Mouse (Mus musculus) gastrocnemius, postnatal 4 days (tissue): Measurements from ENCODE around the gene Gm16442. TPM values are rescaled to one million over a fixed set of nuclear protein-coding genes. Genes with fewer than 3 reads are reported as not detected.
"Not testable (repeated sequence)": the region's sequence is repeated elsewhere in the genome, so short reads cannot be mapped to it uniquely, and the experiment has no call there.

Source experiments
- DNase-seq, 2 experiments: peaks; one replicate each; pipeline ENCODE4 v3.0.0; 2021 to 2022; ENCODE audit warnings: low spot score in 2 of 2, mixed read lengths in 2 of 2
- long read RNA-seq, 2 experiments: library from polyadenylated mRNA; stranded (forward); transcript quantifications; one replicate each; pipeline ENCODE4 v2.0.0; 2021
- total RNA-seq, 2 experiments: library from RNA; stranded (reverse); gene quantifications; 2 replicates each; pipeline ENCODE4 v1.2.3; 2021

The Gm16442 gene
- not detected for total RNA-seq
- long read RNA-seq, experiment 1, result 0 reads
- long read RNA-seq, experiment 2, result 0 reads

DNA sequence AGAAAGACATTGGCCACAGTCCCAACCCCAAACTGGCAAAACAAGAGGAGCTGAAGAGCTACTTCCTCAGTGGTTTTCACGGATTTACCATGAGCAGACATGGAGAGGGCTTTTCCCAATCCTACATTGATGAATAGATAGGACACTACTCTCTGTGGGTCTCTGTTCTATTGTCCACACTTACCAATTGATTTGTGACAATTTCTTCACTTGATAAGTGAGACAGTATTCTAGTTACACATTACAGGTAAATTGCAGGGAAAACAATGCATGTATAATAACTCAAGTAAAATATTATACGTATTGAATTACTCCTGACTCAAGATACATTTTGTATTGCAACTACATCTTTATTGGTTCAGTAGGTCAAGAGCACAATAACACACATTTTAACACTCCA lies at the start of gene Gm16442:
Gene Gm16442 (minus strand): TSS at position 101 of the 400 bp plus-strand sequence.
- not testable (repeated sequence) for DNase-seq

- DNase-seq, result not testable (repeated sequence)
Observed at GRCm38 (mm10) chr7:20168277-20168676, 45.9 kb upstream of the Gm16442 start, which contains the start of gene Vmn1r94. Gene Vmn1r94 (minus strand): TSS chr7:20168377.

DNA sequence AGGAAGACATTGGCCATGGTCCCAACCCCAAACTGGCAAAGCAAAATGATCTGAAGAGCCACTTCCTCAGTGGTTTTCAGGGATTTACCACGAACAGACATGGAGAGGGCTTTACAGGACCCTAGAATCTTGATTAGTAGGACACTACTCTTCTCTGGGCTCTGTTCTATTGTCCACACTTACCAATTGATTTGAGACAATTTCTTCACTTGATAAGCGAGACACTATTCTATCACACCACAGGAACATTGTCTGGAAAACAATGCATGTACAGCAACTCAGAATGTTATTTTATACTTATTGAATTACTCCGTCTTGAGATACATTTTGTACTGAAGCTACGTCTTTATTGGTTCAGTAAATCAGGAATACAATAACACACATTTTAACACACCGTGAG lies 16.6 kb upstream of the Gm16442 start, which contains the start of gene Vmn1r93:
Gene Vmn1r93 (minus strand): TSS at position 101 of the 400 bp plus-strand sequence.
- not testable (repeated sequence) for DNase-seq

GRCm38 (mm10) chr7:20099380-20099779 lies 23.0 kb downstream of the Gm16442 start, which contains the start of gene Vmn1r91:
Gene Vmn1r91 (plus strand): TSS chr7:20099680.
- not testable (repeated sequence) for DNase-seq

GRCm38 (mm10) chr7:20078118-20078517 lies 44.3 kb downstream of the Gm16442 start:
- DNase-seq, result not testable (repeated sequence)

Other genes with a start within 250 kb of the Gm16442 start
- gene Ceacam19, start 234.6 kb downstream of the Gm16442 start, total RNA-seq, result not detected
- 10 to 100 TPM; 22.3 to 23.0 TPM for gene Pvr, start 201.4 kb downstream of the Gm16442 start, total RNA-seq
- gene Igsf23, start 171.8 kb downstream of the Gm16442 start, total RNA-seq, result not detected
- not detected for gene Ceacam20, start 157.2 kb downstream of the Gm16442 start, total RNA-seq
- gene Nlrp9b, start 131.1 kb downstream of the Gm16442 start, total RNA-seq, result not detected
- not detected for gene Vmn1r91, start 22.9 kb downstream of the Gm16442 start, total RNA-seq
- gene Vmn1r93, start 16.5 kb upstream of the Gm16442 start, total RNA-seq, result not detected
- not detected for gene Vmn1r94, start 45.8 kb upstream of the Gm16442 start, total RNA-seq
- gene Vmn1r95, start 71.1 kb upstream of the Gm16442 start, total RNA-seq, result not detected
- gene Gm6164, start 83.0 kb upstream of the Gm16442 start, total RNA-seq, result not detected
- not detected for gene Gm4498, start 111.2 kb upstream of the Gm16442 start, total RNA-seq
- gene Gm5890, start 140.3 kb upstream of the Gm16442 start, total RNA-seq, result not detected
- not detected for gene Gm4133, start 211.5 kb upstream of the Gm16442 start, total RNA-seq